Mouse (Mus musculus): ENCODE results near the gene Hand1. TPM values are rescaled to one million over a fixed set of nuclear protein-coding genes. Genes with fewer than 3 reads are reported as not detected.

Gene Hand1
- total RNA-seq, 2 experiments from 2014 or later: 10.2 to 17.2 TPM

DNA sequence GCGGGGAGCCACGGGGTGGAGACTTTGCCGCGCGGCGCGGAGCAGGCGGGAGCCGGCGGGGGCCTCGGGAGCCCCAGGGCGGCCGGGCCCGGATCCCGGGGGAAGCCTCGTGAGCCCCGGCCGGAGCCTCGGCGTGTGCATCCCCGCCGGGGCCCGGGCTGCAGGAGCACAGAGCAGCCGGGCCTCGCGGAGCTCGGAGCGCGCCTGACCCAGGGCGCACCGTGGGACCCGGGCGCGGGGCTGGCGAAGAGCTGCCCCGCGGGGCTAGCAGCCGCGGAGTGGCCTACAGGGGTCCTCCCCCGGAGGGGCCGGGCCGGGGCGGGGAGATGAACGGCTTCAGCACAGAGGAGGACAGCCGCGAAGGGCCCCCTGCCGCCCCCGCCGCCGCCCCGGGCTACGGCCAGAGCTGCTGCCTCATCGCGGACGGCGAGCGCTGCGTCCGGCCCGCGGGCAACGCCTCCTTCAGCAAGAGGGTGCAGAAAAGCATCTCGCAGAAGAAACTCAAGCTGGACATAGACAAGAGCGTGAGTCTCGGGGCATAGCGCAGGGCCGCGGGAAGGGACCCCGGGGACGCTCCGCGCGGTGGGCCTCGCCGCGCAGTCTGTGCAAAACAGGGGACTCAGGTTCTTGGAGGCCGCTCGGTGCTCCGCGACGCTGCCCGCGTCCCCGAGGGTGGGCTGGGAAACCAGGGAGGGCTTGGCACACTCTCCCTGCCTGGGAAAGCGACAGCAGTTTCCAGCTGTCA lies 30.7 kb downstream of the Hand1 start:
- peak; percentile 79 for DNase-seq

DNA sequence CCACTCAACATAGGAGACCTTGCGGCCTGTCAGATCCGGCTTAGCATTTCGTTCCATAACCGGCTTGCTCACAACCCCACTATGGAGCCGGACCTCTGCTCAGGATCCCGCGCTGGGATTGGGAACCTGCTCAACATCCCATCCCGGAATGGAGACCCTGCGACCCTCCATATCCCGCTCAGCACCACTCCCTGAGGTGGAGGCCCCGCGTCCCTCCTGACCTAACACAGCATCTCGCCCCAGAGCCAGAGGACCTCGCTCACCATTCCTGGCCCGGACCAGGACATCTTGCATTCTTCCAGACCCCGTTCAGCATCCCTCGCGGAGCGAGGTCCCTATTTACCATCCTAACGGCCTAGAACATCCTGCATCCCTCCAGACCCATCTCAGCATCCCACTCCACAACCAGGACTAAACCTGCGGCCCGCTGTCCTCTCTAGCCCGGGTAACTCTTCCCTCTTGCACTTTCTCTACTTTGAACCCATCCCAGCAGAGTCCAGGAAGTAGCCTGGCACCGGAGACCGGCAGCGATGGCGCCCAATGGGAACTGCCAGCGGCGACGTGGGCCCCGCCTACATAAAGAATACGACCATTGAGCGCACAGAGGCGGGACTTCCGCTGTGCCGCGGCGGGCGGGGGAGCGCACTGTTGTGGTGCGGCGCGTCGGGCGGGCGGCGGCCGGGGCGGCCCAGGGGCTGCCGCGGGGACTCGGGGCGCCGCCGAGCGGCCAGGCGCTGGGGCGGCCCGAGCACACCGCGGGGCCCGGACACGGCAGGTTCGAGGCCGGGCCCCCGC lies 31.4 kb downstream of the Hand1 start, which contains the start of gene Sap30l:
Gene Sap30l (plus strand): TSS at position 667 of the 795 bp plus-strand sequence.
- DNase-seq: peak; percentile 98

DNA sequence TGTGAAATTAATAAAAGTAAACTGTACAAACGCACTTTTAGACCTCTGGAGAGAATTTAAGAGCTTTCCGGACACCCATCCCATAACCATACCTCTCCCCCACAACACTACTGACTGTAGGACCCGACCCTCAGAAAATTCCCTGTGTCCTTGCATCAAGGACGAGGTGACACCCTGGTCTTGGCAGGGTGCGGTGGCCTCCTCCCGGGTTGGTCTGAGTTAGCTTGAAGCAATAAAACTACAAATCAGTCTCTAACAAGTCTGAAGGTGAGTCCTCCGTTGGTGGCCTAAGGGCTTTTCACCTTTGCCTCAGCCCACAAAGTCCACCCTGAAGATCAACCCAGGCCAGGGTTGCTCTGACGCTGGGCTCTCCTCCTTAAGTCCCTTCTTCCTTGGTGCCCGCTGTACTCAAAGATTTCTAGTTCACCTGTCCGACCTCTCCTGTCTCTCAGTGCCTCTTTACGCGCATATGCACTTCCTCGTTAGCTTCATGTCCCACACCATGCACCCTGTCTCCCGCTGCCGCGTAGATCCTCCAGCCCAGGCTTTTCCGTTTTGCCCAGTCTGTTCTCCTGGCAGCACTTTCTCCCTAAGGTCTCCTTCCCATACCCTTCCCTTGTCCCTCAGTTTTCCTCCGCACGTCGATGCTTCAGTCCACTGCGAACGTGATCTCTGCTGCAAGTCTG lies 32.2 kb downstream of the Hand1 start:
- peak; percentile 26 for DNase-seq

DNA sequence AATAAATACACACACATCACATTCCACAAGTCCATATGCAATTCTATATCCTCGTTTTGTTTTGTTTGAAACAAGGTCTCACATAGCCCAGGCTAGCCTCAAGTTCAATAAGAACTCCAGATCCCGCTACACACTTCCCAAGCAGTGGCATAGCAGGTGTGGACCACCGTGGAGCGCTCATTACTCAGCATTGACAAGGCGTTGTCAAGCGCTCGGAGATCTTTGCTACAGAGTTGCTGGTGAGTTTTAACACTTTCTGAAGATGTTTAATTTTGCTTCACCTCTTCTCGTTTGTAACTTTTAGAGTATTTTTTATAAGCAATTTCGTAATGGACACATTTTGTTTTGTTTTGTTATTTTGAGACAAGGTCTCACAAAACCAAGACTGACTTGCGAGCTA lies 33.2 kb downstream of the Hand1 start:
- DNase-seq: no peak

DNA sequence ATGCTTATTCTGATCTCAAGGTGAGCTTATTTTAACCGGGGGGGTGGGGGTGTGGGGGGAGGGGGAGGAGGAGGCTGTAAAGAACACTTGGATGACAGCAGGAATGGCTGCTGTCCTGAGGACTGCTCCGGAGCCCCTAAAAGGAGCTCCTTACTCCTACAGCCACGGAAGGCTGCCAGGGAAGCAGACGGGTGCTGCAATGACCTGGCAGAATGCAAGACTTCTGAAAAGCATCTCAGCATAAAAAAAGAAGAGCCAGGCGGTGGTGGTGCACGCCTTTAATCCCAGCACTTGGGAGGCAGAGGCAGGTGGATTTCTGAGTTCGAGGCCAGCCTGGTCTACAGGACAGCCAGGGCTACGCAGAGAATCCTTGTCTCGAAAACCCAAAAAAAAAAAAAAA lies 34.8 kb downstream of the Hand1 start:
- no peak for DNase-seq

DNA sequence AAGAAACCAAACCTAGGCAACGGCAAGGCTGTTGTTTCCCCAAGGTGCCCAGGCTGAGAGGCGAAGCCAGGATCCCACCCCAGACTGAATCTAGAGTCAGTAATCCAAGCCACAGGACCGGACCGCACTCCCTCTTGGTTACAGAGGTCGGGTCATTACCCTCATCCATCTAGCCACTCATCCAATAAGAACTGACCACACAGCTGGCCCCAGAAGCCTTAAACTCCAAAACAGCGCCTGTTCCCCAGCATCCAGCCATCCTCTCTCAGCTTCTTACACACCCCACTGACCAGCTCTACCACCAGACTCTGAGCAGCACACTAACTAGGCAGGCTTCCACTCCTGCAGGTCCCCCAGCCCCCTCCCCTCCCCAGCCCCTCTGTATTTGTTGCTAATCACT lies 37.5 kb downstream of the Hand1 start:
- DNase-seq: no peak

DNA sequence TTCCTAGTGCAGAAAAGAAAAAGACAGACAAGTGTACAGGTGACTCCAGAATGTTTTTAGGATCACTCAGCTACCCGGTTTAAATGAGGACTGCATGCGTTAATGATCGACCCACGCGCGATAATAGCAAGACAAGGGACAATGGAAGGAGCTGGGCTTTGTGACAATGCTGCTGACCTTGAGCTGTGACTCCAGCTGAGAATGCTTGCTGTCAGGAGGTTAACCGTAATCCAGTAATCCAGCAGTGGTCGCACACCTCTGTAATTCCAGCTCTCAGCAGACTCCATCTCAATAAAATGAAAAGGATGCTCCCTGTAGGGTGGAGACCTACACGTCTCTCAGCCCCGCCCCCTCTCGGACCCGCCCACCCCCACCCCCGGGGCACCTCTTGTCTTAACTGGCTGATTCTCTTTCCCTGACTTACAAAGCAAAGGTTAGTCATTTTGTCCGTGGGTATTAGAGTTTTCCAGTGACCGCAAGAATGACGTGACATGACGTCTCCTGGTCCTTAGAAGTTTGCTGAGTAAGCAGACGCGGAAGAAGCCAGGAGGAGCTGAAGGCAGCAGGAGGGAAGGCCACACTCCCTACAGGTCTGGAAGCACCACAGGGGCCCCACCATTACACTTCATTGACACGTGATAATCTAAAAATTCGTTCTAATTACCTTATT lies 41.6 kb downstream of the Hand1 start:
- DNase-seq: no peak

DNA sequence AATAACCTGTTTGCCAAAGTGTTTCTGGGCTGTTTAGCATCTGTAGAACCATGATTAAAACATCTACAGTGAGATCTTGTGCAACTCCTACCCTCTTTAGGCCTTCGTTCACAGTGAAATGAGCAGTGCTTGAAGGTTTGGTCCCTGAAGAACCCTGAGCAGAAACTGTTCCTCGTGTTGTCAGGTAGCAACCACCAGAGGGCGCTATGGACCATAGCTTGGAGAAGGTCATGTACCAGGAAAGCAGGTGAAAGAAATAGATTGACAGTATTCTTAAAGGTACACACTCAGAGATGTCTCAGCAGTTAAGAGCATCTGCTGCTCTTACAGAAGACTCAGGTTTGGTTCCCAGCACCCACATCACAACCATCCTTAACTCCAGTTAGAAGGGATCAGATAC lies 44.7 kb downstream of the Hand1 start:
- peak; percentile 65 for DNase-seq

DNA sequence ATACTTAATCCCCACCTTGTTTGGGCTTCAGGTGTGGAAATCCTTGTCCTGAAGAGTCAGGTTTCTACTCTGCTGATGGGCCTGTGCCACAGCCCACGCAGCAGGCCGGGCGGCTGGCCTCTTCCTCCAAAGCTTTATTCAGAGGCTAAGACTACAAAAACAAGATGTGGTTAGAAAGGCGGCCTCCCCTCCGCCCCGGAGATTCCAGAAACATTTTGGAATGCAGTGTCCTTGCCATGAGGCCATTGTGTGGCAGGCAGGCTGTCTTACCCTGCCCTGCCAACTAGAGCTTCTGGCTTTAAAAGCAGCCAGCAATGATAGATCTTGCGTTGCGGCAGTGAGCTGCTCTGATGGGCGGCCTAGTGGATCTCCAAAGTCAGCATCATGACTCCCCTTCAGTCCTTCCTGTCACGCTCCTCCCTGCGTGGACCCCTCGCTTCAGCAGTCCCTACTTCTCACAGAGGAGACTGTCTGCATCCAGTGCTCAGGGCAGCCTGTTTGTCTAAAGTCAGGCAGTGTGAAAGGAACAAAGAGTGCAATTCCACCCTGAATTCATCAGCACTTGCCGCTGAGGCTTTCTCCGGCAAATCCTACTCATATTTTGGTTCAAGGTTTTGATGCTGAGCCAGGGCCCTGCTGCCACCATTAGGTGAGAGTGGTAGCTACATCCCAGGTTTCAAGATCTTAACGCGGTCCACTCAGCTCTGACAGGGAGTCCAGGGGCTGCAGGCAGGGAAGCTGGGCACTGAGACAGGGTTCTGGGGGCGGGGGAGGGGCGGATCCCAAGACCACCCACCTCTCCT lies 45.8 kb downstream of the Hand1 start:
- DNase-seq: peak; percentile 47

DNA sequence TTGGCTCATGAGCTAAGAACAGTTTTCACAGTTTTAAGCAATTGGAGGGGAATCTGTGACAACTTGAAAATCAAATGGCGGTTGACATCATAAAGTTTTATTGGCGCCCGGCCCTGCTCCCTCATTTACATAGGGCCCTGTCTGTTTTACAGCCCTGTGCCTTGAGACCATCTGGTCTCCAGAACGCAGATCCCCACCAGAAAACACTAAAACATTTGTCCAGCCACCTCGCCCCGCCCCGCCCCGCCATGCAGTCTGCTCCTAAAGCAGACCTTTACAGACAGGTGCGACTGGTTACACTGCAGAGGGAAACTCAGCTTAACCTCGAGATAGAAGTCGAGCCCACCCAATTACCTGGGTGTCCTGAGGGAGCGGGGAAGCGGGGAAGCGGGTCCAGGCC lies 52.8 kb downstream of the Hand1 start:
- no peak for DNase-seq

Other genes starting within 250 kb of the Hand1 start
- gene Galnt10, start 187.4 kb downstream of the Hand1 start, total RNA-seq (2021): 10 to 100 TPM; 31.7 to 33.5 TPM
- 10 to 100 TPM; 36.4 to 36.6 TPM for gene Sap30l, start 31.2 kb downstream of the Hand1 start, total RNA-seq (2021)
- 10 to 100 TPM; 78.6 to 85.0 TPM for gene Larp1, start 176.2 kb upstream of the Hand1 start, total RNA-seq (2021)